Mouse (Mus musculus) E14TG2a.4 (cell line): ENCODE measurements around the gene Rps5.
A peak's percentile ranks its signal among the peaks of the same experiment; 100 is the strongest.
"Not testable (repeated sequence)": the region's sequence is repeated elsewhere in the genome, so short reads cannot be mapped to it uniquely, and the experiment has no call there.

Source experiments
- H3K27me3 ChIP-seq: 2 replicates; pipeline ENCODE4 v1.6.1; 2014; ENCODE audit warnings: low read length, control low read depth; ENCODE audit not compliant: insufficient read depth
- H3K36me3 ChIP-seq: 2 replicates; pipeline ENCODE4 v1.6.1; 2014; ENCODE audit warnings: low read length, control low read depth; ENCODE audit not compliant: insufficient read depth
- H3K4me1 ChIP-seq: replicated peaks from 2 replicates; pipeline ENCODE4 v1.6.1; 2014; ENCODE audit warnings: low read depth, low read length, control low read depth
- H3K4me3 ChIP-seq: replicated peaks from 2 replicates; pipeline ENCODE4 v1.5.1; 2014; ENCODE audit warnings: mild to moderate bottlenecking, low read length
- H3K9me3 ChIP-seq: 2 replicates; pipeline ENCODE4 v1.6.1; 2014; ENCODE audit warnings: low read length, control low read depth
- CTCF ChIP-seq: conservative IDR thresholded peaks from 2 replicates; pipeline ENCODE4 v1.5.1; 2014; ENCODE audit warnings: low read length
- NANOG ChIP-seq: IDR thresholded peaks from 2 replicates; pipeline ENCODE4 v1.6.1; 2014; ENCODE audit warnings: borderline replicate concordance, low read length, mixed read lengths
- POU5F1 ChIP-seq: IDR thresholded peaks from 2 replicates; pipeline ENCODE4 v1.6.1; 2014; ENCODE audit warnings: low read length, borderline replicate concordance

Rps5 gene

DNA sequence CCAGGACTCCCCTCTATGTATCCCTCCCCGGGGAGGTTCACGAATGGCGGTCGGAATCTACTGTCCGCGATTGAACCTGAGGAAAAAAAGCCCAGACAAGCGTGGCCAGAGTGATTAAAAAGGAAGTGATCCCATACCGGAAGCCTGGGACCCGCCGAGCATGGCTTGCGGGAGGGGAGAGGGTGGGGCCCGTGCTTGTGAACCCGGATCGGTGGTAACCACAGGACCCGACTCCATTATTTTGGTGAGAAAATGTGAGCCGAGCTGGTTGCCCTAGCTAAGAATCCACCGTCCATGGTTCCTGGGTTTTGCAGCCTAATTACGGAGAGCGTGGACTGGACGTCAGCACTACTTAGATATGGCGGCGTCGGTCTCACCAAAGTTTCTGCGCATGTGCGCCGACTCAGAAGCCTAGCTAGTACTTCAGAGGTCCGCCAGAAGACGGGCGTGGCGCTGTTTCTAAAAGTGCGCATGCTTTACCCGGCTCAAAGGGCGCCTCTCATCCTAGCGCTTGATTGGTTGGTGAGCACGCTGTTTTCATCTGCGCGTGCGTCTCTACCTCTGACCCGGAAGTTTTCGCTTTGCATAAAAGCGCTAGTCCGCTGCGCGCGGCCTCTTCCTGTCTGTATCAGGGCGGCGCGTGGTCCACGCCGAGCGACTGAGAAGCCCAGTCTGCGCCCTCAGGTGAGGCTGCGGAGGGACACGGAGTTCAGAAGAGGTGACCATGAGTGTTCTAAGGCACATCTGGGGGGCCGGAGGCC lies at the start of gene Rps5:
TSS of gene Rps5 (plus strand) at position 586 of the 761 bp plus-strand sequence.
- H3K4me3 ChIP-seq: peak within 1 kb of the TSS; percentile 98
- no peaks in the 10 kb centered on the region for H3K27me3 ChIP-seq
- H3K36me3 ChIP-seq: peaks cover 45% of the 10 kb centered on the region
- H3K9me3 ChIP-seq: no peaks in the 10 kb centered on the region
- H3K4me1 ChIP-seq: peaks cover 50% of the 10 kb centered on the region
- TF ChIP-seq NANOG: no peak
- TF ChIP-seq CTCF: peak; percentile 56
- TF ChIP-seq POU5F1: no peak

DNA sequence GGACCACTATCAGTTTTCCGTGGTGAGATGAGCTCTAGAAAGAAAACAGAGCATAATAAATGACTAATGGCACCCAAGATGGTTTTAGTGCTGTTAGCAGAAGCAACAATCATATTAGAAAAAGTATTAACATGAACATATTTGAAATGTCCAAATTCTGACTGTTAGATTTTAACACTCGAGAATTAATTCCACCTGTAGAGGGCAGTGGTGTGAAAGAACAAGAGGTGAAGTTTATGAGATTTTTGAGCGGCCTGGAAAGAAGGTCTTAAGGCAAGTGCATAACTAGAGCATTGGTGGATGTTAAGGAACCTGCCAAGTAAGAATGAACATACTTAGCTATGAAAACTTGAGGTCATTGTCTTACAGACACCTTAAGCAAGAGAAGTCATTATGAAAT lies 47.8 kb upstream of the Rps5 start:
- H3K9me3 ChIP-seq: peaks cover 7% of the 10 kb centered on the region

DNA sequence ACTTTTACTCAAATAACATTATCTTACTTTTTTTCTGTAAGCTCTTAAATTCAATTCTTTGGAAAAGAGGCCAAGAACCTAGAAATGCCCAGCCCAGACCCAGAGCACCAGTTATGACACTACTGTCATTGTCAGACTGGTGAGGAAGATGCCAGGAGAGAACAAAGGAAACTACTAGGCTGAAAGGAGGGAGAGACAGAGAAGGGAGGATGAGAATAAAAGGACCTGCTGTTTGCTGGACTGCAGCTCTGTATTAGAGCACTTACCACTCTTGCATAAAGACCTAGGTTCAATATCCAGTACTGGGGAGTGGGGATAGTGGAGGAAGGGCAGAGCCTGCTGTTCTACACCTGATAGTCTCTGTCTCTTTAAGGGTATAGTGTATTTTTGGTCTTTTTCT lies 42.1 kb upstream of the Rps5 start:
- H3K27me3 ChIP-seq: no peaks in the 10 kb centered on the region
- peak overlapping the region; percentile 86 for H3K4me3 ChIP-seq
- peaks cover 21% of the 10 kb centered on the region for H3K4me1 ChIP-seq
- H3K9me3 ChIP-seq: peaks cover 7% of the 10 kb centered on the region
- H3K36me3 ChIP-seq: no peaks in the 10 kb centered on the region
- no peak for TF ChIP-seq NANOG
- TF ChIP-seq POU5F1: no peak
- no peak for TF ChIP-seq CTCF

More for the DNA sequence above, 47.8 kb upstream of the Rps5 start:
- Histone ChIP-seq H3K4me3 (no peak overlapping the region), H3K4me1 (no peaks in the 10 kb centered on the region), H3K27me3 (no peaks in the 10 kb centered on the region; the same call in 1 of the 2 replicates), H3K36me3 (no peaks in the 10 kb centered on the region)
- TF ChIP-seq CTCF: peak; percentile 53
- no peak for TF ChIP-seq NANOG

DNA sequence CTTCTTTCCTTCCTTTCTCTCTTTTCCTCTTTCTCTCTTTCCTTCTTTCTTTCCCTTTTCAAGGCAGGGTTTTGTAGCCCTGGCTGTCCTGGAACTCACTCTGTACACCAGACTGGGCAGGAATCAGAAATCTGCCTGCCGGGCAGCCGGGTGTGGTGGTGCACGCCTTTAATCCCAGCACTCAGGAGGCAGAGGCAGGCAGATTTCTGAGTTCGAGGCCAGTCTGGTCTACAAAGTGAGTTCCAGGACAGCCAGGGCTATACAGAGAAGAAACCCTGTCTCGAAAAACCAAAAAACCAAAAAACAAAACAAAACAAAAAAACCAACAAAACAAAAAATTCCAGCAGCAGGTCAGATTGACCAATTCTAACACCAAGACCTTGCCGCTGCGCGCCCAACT lies 41.6 kb upstream of the Rps5 start:
- H3K36me3 ChIP-seq, H3K27me3 ChIP-seq, H3K9me3 ChIP-seq: not testable (repeated sequence)
- Histone ChIP-seq H3K4me1 (peaks cover 26% of the 10 kb centered on the region), H3K4me3 (peak overlapping the region; percentile 86)

DNA sequence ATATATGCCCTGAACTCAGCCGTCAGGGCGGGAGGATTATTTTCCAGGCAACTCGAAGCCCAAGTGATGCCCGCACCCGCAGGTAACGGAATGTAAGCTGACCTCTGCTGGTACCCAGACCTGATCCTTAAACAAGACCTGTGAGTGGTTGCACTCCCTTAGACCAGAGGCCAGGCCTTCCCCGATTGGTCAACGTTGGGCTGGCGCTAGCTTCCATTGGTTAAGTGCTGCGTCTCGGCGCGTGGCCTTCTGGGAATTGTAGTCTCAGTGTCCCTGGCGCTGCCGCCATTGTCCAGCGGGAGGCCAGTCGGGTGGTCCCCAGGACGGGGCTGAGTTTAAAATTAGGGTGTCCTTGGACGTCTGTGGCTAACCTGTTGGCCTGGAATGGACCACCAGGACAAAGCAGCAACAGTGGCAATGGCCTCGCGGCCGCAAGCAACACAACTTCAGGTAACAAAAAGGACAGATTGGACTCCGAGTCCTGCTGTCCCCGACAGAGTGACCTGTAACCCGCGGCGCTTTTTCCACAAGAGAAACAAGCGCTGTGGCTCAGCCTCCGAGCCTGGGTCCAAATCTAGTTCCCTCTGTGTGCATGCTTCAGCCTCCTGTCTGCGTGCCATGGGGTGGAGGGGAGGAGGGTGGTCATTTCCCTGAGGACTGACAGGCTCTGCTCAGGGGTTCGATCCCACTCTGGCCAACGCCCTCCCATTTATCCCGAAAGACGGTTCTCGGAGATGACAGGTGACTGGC lies 41.0 kb upstream of the Rps5 start, which contains the start of gene Zfp128:
TSS of gene Zfp128 (plus strand) at position 267 of the 750 bp plus-strand sequence.
- Histone ChIP-seq H3K27me3 (no peaks in the 10 kb centered on the region), H3K4me3 (peak within 1 kb of the TSS; percentile 86), H3K4me1 (peaks cover 32% of the 10 kb centered on the region), H3K9me3 (peaks cover 7% of the 10 kb centered on the region), H3K36me3 (no peaks in the 10 kb centered on the region)
- no peak for TF ChIP-seq NANOG
- TF ChIP-seq POU5F1: no peak
- TF ChIP-seq CTCF: no peak

DNA sequence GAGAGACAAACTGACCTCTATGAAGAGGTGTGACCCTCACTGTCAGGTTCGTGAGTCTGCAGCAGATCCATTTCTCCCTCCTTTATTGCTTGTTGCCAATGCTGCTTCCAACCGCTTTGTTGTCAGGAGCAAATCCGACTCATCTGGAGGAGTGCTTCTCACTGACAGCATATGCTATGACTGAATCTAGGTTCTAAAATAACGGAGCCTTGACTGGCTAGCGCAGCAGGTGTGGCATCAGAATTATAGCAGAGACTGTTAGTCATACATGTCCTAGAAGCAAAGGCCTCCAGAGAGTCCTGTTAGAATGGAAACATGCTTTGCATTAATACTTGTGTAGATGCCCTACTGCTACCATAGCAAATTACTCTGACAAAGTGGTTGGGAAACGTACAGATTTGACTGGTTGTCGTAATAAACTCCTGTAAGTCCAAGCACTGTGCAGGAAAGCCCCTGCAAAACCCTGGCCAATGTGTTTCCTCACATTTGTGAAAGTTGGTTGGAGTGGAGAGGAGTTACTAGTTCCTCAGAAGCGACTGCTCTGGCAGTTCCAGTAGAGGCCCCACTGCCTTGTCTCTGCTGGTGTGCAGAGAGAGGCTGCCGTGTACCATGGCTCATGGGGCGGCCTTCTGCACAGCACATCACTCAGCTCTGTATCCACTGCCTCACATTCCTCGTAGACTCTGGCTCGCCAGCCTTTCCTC lies 35.4 kb upstream of the Rps5 start:
- Histone ChIP-seq H3K36me3 (no peaks in the 10 kb centered on the region), H3K9me3 (no peaks in the 10 kb centered on the region), H3K27me3 (no peaks in the 10 kb centered on the region), H3K4me3 (no peak overlapping the region), H3K4me1 (peaks cover 45% of the 10 kb centered on the region)
- TF ChIP-seq POU5F1 (no peak), NANOG (no peak), CTCF (no peak)

DNA sequence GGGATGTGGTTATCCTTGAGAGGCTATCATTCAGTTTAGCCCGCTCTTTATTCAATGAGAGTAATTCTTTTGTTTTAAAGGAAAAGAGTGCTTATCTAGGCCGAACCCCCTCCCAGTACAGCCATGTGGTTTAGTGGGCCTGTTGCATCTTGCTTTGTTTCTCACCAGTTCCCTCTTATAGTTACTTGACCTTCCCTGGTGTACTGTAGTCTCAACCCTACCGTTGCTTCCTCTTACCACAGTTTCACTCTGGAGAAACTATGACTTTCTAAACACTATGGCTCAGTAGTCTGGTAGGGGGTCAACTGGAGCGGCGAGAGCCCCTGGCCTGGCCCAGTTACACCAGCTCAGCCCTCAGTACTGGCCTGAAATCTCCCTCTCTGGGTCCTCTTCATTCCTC lies 34.5 kb upstream of the Rps5 start:
- H3K4me3 ChIP-seq: 0 out of 2 replicates have a peak overlapping the region, but pooled peaks have one; percentile 7
- peaks cover 42% of the 10 kb centered on the region for H3K4me1 ChIP-seq
- H3K27me3 ChIP-seq: no peaks in the 10 kb centered on the region
- H3K36me3 ChIP-seq: no peaks in the 10 kb centered on the region
- no peaks in the 10 kb centered on the region for H3K9me3 ChIP-seq
- no peak for TF ChIP-seq NANOG
- TF ChIP-seq POU5F1: no peak
- TF ChIP-seq CTCF: no peak

DNA sequence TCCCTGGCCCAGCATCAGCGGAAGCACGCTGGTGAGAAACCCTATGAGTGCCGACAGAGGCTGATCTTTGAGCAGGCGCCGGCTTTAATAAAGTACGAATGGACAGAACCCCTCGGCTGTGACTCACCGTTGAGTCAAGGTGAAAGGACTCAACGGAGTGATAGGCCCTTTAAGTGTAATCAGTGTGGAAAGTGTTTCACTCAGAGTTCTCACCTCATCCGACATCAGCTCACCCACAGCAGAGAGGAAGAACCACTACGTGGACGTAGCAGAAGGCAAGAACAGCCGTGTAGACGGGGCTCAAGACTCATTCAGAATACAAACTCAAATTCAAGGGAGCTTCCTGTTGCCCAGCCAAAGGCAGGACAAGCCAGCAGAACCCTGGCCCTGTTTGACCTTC lies 31.2 kb upstream of the Rps5 start:
- no peaks in the 10 kb centered on the region for H3K36me3 ChIP-seq
- H3K4me3 ChIP-seq: no peak overlapping the region
- peaks cover 25% of the 10 kb centered on the region for H3K4me1 ChIP-seq
- no peaks in the 10 kb centered on the region for H3K27me3 ChIP-seq
- TF ChIP-seq CTCF (no peak), NANOG (no peak), POU5F1 (no peak)
- no peaks in the 10 kb centered on the region for H3K9me3 ChIP-seq
